Comparison of ENCODE assay signal across 17 mouse cellular contexts in genomic region chr4:104869581-104869980, GRCm38 (mm10). TPM values are rescaled to one million over a fixed set of nuclear protein-coding genes. Genes with fewer than 3 reads are reported as not detected.
"Had no signal": no experiment of that assay in that cellular context is flagged by ENCODE, and none has a peak within 500 bp of the region (broad histone marks: within the 10 kb centered on the region; RNA-seq: fewer than 3 reads in every experiment).

No protein-coding gene starts in this region.

- DNase-seq: layer of hippocampus, adult 9-11 months; layer of hippocampus, postnatal 36 days; left cerebral cortex, postnatal 4 days; liver, embryonic 13.5 days; lung, adult 18-20 months; thymus, postnatal 4 days had no signal

- H3K4me2 ChIP-seq: hindbrain, embryonic 15.5 days; limb, embryonic 13.5 days; liver, embryonic 13.5 days; midbrain, embryonic 13.5 days had no signal

- H3K9ac ChIP-seq: hindbrain, embryonic 15.5 days; limb, embryonic 13.5 days; liver, embryonic 13.5 days; midbrain, embryonic 13.5 days had no signal

- ATAC-seq: intestine, embryonic 16.5 days; midbrain, embryonic 13.5 days had no signal

- H3K4me1 ChIP-seq: hindbrain, embryonic 15.5 days; liver, embryonic 13.5 days; midbrain, embryonic 13.5 days had no signal

- H3K4me3 ChIP-seq: hindbrain, embryonic 15.5 days; limb, embryonic 13.5 days; liver, embryonic 13.5 days; midbrain, embryonic 13.5 days had no signal

- H3K27ac ChIP-seq: hindbrain, embryonic 15.5 days; limb, embryonic 13.5 days; liver, embryonic 13.5 days; midbrain, embryonic 13.5 days; stomach, postnatal 0 days had no signal

- H3K9me3 ChIP-seq: hindbrain, embryonic 15.5 days; limb, embryonic 13.5 days; liver, embryonic 13.5 days; midbrain, embryonic 13.5 days had no signal

- H3K36me3 ChIP-seq: hindbrain, embryonic 15.5 days; limb, embryonic 13.5 days; liver, embryonic 13.5 days; midbrain, embryonic 13.5 days had no signal

- H3K27me3 ChIP-seq: hindbrain, embryonic 15.5 days; limb, embryonic 13.5 days; liver, embryonic 13.5 days; midbrain, embryonic 13.5 days had no signal

RNA-seq across cellular contexts. Expression of gene C8a, which starts 6.6 kb away (rescaled TPM):
- total RNA-seq: layer of hippocampus, adult 18-20 months; layer of hippocampus, postnatal 36 days; left cerebral cortex, postnatal 4 days; megakaryocyte progenitor cell, adult 5-6 weeks; midbrain, postnatal 0 days had no signal
- polyA plus RNA-seq: hindbrain, embryonic 15.5 days; limb, embryonic 13.5 days; midbrain, embryonic 13.5 days; neural tube, embryonic 14.5 days; stomach, postnatal 0 days had no signal

RNA-seq across cellular contexts. Expression of gene Gm17662, which starts 12.5 kb away (rescaled TPM):
- total RNA-seq: layer of hippocampus, adult 18-20 months; layer of hippocampus, postnatal 36 days; left cerebral cortex, postnatal 10 days; left cerebral cortex, postnatal 4 days; megakaryocyte progenitor cell, adult 5-6 weeks; midbrain, postnatal 0 days had no signal
- polyA plus RNA-seq: hindbrain, embryonic 15.5 days; intestine, embryonic 16.5 days; limb, embryonic 13.5 days; liver, embryonic 13.5 days; lung, embryonic 16.5 days; midbrain, embryonic 13.5 days; midbrain, postnatal 0 days; neural tube, embryonic 14.5 days; stomach, postnatal 0 days had no signal

RNA-seq across cellular contexts. Expression of gene Fyb2, which starts 43.7 kb away (rescaled TPM):
- total RNA-seq: megakaryocyte progenitor cell, adult 5-6 weeks had no signal
